Mouse (Mus musculus) ES-E14 (cell line): ENCODE measurements at regions not wholly inside any gene's neighbourhood (a gene's known extent, or its start where the extent isn't known, plus 50 kb on each side); places are given as distances from the start of the nearest gene placed in this dataset.
A peak's percentile ranks its signal among the peaks of the same experiment; 100 is the strongest.

Source experiments
- DNase-seq: peaks from one replicate; pipeline ENCODE4 v3.0.0-alpha.2; 2013; ENCODE audit warnings: low read depth, low spot score
- H3K27ac ChIP-seq: 2 replicates; pipeline ENCODE4 v1.5.1; 2012; ENCODE audit warnings: low read depth, mild to moderate bottlenecking, low read length, moderate library complexity, mixed read lengths; ENCODE audit not compliant: poor library complexity, insufficient read depth, severe bottlenecking
- H3K36me3 ChIP-seq: 2 replicates; pipeline ENCODE4 v1.6.1; 2012; ENCODE audit warnings: mild to moderate bottlenecking, low read length, moderate library complexity, mixed read lengths; ENCODE audit not compliant: control insufficient read depth, poor library complexity, insufficient read depth, severe bottlenecking
- H3K4me1 ChIP-seq, 2 experiments: fragments of 150-350 bp in 1 of 2; sonication (generic) in 1 of 2; 2 replicates each; pipeline ENCODE4 v1.6.1; 2012; ENCODE audit warnings: low read length in 2 of 2, mild to moderate bottlenecking in 1 of 2, mixed read lengths in 1 of 2; ENCODE audit not compliant: control insufficient read depth in 2 of 2, insufficient read depth in 2 of 2, poor library complexity in 1 of 2
- H3K4me3 ChIP-seq, 2 experiments: fragments of 150-350 bp in 1 of 2; sonication (generic) in 1 of 2; 2 replicates each; pipeline ENCODE4 v1.5.1; 2012; ENCODE audit warnings: low read length in 2 of 2, low read depth in 1 of 2, mild to moderate bottlenecking in 1 of 2, mixed read lengths in 1 of 2; ENCODE audit not compliant: insufficient read depth in 1 of 2, poor library complexity in 1 of 2, severe bottlenecking in 1 of 2
- H3K9ac ChIP-seq: 2 replicates; pipeline ENCODE4 v1.6.1; 2012; ENCODE audit warnings: low read depth, mild to moderate bottlenecking, low read length, mixed read lengths; ENCODE audit not compliant: poor library complexity, insufficient read depth, severe bottlenecking
- H3K9me3 ChIP-seq: fragments of 150-350 bp; sonication (generic); 2 replicates; pipeline ENCODE4 v1.6.1; 2012; ENCODE audit warnings: low read depth, mild to moderate bottlenecking, low read length; ENCODE audit not compliant: control insufficient read depth, insufficient read depth
- CHD2 ChIP-seq: IDR thresholded peaks from 2 replicates; pipeline ENCODE4 v1.6.1; 2014; ENCODE audit warnings: mild to moderate bottlenecking, low read depth, low read length, inconsistent platforms
- HCFC1 ChIP-seq: IDR thresholded peaks from 2 replicates; pipeline ENCODE4 v1.6.1; 2012; ENCODE audit warnings: low read length, inconsistent platforms, borderline replicate concordance; ENCODE audit not compliant: insufficient read depth
- MAFK ChIP-seq: IDR thresholded peaks from 2 replicates; pipeline ENCODE4 v1.6.1; 2014; ENCODE audit warnings: mild to moderate bottlenecking, low read depth, low read length, inconsistent platforms; ENCODE audit not compliant: insufficient read depth
- ZC3H11A ChIP-seq: IDR thresholded peaks from 2 replicates; pipeline ENCODE4 v1.6.1; 2012; ENCODE audit warnings: low read depth, mild to moderate bottlenecking, inconsistent platforms, low read length, borderline replicate concordance
- ZNF384 ChIP-seq: IDR thresholded peaks from 2 replicates; pipeline ENCODE4 v1.6.1; 2012; ENCODE audit warnings: low read depth, low read length, inconsistent platforms
- in situ Hi-C, 2 experiments: fragments of 600-800 bp; cut with MboI; formaldehyde crosslinking; loops; one replicate each; pipeline ENCODE4 v1.15.1; 2025; ENCODE audit warnings: low sequenced_read_pairs in 2 of 2, inconsistent platforms in 1 of 2; ENCODE audit not compliant: unreplicated experiment in 2 of 2

DNA sequence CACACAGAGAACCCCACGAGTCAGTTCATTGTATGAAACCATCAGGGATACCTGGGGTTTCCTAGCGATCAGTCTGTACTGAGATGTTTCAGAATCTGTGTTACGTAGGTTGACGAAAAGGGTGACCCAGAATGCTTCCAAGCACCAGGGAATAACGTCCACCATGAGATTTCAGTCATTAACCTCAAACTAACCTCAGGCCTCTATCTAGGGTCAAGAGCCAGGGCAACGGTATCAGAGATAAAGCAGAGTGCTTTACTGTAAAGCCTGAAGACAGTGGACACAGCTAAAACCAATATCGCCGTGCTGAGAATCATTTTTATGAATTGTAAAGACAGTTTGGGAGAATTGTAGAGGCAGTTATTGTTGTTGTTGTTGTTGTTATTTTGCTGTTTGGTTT lies 52.9 kb upstream of the Errfi1 start:
- in situ Hi-C loops, result no loop called here

DNA sequence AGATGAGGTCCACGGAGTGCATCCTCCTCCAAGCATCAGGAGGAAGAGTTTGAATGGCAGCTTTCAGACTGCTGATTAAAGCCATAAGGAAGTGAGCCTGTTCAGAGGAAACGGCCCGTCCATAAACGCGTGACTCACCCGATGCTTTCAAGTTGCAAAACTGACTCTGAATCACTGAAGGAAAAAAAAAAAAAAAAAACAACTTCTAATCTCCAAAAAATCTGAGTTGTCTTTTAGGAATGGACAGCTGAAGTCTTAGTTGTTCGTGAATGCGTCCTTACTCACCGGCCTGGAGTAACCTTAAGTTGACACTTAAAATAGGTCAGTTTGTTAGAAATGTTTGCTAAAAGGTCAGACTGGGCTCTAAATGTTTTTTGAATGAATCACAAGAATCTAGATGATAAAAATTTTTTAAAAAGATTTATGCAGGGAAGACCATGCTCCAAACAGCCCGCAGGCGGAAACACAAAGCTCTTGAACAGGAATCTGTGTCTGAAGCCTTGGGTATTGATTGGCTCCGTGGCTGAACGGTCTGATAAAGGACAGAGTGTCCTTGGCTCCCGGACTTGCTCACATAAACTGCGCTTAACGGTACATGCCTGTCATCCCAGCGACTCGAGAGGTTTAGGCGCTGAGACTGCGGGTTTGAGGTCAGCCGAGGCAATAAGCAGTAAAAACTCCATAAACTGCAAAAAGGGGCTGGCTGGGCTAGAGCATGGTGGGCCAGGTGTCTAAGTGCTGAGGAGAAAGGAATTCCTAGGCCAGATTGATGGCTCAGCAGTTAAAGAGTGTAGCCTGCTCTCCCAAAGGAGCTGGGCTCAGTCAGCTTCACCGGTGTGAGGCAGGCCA lies 53.9 kb upstream of the Errfi1 start:
- in situ Hi-C loops, result no loop called here
- Histone ChIP-seq H3K9ac (no peak overlapping the region), H3K4me1 (peaks cover 0 to 12% of the 10 kb centered on the region in 2 experiments; a peak in 2 of 4 replicates), H3K36me3 (no peaks in the 10 kb centered on the region), H3K27ac (no peak overlapping the region), H3K9me3 (no peaks in the 10 kb centered on the region), H3K4me3 (no peak overlapping the region; a peak in 1 of 4 replicates)
- TF ChIP-seq ZNF384 (peak; percentile 53; the same call in 1 of the 2 replicates), MAFK (peak; percentile 62; the same call in 1 of the 2 replicates), CHD2 (no peak), HCFC1 (no peak), ZC3H11A (no peak)
- no peak for DNase-seq

More for the DNA sequence above, 52.9 kb upstream of the Errfi1 start:
- Histone ChIP-seq H3K9ac (no peak overlapping the region), H3K9me3 (no peaks in the 10 kb centered on the region), H3K4me1 (peaks cover 0 to 12% of the 10 kb centered on the region in 2 experiments; a peak in 2 of 4 replicates), H3K4me3 (no peak overlapping the region), H3K27ac (no peak overlapping the region), H3K36me3 (no peaks in the 10 kb centered on the region)
- no peak for DNase-seq
- TF ChIP-seq HCFC1, result no peak
- TF ChIP-seq ZC3H11A, result no peak
- TF ChIP-seq MAFK, result no peak
- TF ChIP-seq ZNF384, result no peak
- no peak for TF ChIP-seq CHD2

DNA sequence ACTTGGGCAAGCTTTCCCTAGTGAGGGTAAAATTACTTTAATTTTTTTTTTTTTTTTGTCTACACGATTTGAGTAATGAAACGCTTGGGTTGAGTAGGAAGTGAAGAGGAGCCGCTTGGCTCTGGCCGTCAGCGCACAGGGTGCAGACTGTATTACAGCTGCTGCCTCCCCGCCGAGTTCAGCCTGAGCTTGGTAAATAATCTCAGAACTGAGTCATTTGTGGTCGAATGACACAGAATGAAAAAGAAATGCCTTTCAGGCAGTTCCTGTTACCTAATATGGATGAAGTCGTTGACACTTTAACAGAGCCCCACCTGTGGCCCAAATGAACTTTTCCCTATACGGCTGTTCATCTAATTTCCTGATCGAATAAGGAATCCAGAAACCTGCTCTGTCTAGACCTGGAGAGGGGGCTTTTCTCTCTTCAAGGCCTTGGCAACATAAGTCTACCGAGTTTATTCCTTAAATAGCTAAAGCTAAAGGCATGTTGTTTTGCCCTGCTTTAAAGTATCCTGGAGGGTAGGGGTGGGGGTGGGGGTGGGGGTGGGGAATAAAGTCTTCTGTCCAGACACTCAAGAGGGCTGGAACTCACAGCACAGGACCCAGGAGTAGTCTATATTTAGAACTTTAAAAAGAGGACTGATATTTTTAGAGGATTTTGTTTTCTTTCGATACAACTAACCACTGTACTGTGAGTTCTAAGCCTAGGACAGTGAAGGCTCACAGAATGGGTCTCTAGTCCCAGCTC lies 54.8 kb upstream of the Errfi1 start:
- no peak overlapping the region for H3K27ac ChIP-seq

DNA sequence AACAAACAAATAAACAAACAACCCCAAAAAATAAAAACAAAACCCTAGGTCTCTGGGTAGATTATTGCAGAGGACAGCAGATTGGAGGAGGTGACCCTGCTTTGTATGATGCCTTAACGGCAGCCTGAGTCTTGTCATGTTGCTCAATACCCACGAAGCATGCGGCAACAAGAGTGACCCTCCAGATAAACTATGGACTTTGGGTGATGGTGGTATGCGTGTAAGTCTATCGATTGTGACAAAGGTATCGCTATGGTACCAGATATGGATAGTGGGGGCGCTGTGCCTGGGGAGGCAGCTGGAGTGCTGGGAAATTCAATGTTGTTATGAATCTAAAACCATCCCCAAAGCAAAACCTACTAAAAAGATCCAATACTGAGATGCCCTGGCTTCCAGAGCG lies 55.4 kb upstream of the Errfi1 start:
- TF ChIP-seq CHD2 (no peak), ZC3H11A (no peak)
- DNase-seq, result no peak
- in situ Hi-C loops, result no loop called here
- no peaks in the 10 kb centered on the region for H3K36me3 ChIP-seq
- H3K4me1 ChIP-seq, result peaks cover 0 to 9% of the 10 kb centered on the region in 2 experiments; a peak in 2 of 4 replicates
- no peak overlapping the region for H3K27ac ChIP-seq
- H3K9me3 ChIP-seq, result no peaks in the 10 kb centered on the region
- no peak overlapping the region for H3K9ac ChIP-seq
- no peak overlapping the region for H3K4me3 ChIP-seq

More for the DNA sequence above, 54.8 kb upstream of the Errfi1 start:
- no peak overlapping the region for H3K9ac ChIP-seq
- no peaks in the 10 kb centered on the region for H3K9me3 ChIP-seq
- no peaks in the 10 kb centered on the region for H3K36me3 ChIP-seq
- DNase-seq, result no peak
- no peak for TF ChIP-seq ZC3H11A
- no peak for TF ChIP-seq HCFC1
- TF ChIP-seq CHD2, result no peak
- no peak for TF ChIP-seq ZNF384
- no peak for TF ChIP-seq MAFK
- H3K4me1 ChIP-seq, result peaks cover 0 to 9% of the 10 kb centered on the region in 2 experiments; a peak in 2 of 4 replicates
- no peak overlapping the region for H3K4me3 ChIP-seq
- in situ Hi-C loops, result no loop called here
